Mouse (Mus musculus) left cerebral cortex, postnatal 10 days (tissue): ENCODE measurements around the gene Ctnna3. TPM values are rescaled to one million over a fixed set of nuclear protein-coding genes. Genes with fewer than 3 reads are reported as not detected.
A peak's percentile ranks its signal among the peaks of the same experiment; 100 is the strongest.
"Not testable (repeated sequence)": the region's sequence is repeated elsewhere in the genome, so short reads cannot be mapped to it uniquely, and the experiment has no call there.

Source experiments
- DNase-seq, 2 experiments: peaks; one replicate each; pipeline ENCODE4 v3.0.0; 2021 to 2022; ENCODE audit warnings: low spot score in 2 of 2, mixed read lengths in 1 of 2; ENCODE audit errors: extremely low spot score in 1 of 2
- intact Hi-C: fragments of 180-260 bp; cut with DNase I; formaldehyde crosslinking; loops from one replicate; pipeline ENCODE4 v1.15.1; 2025
- total RNA-seq, 2 experiments: library from RNA; stranded (reverse); gene quantifications; 2 replicates each; pipeline ENCODE4 v1.2.3; 2021

Gene Ctnna3
- 1 to 10 TPM; 1.4 TPM for total RNA-seq

DNA sequence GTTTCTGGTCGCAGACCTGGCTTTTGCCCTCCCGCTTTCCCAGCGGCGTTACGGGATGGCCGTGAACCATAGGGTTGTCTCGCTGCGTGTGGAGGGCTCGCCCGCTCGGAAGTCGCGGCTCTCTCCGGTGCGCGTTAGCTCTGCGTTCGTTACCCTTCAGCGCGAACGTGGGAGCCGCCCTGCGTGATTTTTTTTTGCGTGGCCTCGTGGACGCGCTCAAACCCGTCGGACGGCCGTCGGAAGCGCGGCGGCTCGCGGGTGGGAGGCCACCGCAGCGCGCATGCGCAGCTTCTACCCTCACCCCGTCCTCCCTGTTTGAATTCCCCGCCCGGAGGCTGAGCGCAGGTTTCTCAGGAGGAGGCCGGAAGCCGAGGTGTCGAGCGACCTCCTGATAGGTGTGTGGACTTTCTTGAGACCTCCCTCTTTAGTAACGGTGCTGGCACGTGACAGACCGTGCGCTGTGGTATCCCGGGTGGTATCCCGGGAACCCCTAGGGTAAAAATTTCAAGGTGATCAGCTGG lies at the start of gene Ctnna3:
Gene Ctnna3, plus strand, starts transcription at position 314 of the 521 bp plus-strand sequence.
- DNase-seq = peak; percentile 82 to 92
- intact Hi-C loops = loop anchor here (10.0 kb wide), 2 partner anchors 145 to 655 kb away; no protein-coding TSS in a partner anchor

GRCm38 (mm10) chr10:63381498-63382280 lies 48.2 kb upstream of the Ctnna3 start, which contains the start of gene Sirt1:
Sirt1 (minus strand) TSS chr10:63381704.
- intact Hi-C loops = no loop called here
- DNase-seq = no peak

- intact Hi-C loops = no loop called here
- DNase-seq = peak; percentile 88 to 89
These were observed 47.3 kb upstream of the Ctnna3 start, which contains the start of gene Dnajc12 for GRCm38 (mm10) chr10:63382372-63383279. Dnajc12 (plus strand) TSS chr10:63382443.

- intact Hi-C loops, DNase-seq: not testable (repeated sequence)
These were observed 44.0 kb upstream of the Ctnna3 start for GRCm38 (mm10) chr10:63385897-63386296.

- peak; percentile 86 to 88 for DNase-seq
- intact Hi-C loops = no loop called here
These were observed 43.5 kb upstream of the Ctnna3 start for GRCm38 (mm10) chr10:63386444-63386843.

DNA sequence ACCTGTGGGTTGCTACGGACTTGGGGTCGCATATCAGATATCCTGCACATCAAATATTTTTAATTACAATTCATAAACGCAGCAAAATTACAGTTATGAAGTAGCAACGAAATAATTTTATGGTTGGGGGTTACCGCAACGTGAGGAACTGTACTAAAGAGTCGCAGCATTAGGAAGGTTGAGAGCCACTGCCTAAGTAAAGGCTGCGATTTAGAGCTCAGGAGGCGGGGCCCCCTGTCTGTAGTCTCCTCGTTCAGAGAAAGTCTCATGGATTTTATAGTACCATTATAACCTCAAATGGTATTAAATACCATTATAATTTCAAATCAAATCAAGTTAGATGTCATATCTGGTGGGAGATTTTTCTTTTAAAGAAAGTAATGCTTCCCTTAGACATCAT lies 42.9 kb upstream of the Ctnna3 start:
- intact Hi-C loops = no loop called here
- no peak for DNase-seq

DNA sequence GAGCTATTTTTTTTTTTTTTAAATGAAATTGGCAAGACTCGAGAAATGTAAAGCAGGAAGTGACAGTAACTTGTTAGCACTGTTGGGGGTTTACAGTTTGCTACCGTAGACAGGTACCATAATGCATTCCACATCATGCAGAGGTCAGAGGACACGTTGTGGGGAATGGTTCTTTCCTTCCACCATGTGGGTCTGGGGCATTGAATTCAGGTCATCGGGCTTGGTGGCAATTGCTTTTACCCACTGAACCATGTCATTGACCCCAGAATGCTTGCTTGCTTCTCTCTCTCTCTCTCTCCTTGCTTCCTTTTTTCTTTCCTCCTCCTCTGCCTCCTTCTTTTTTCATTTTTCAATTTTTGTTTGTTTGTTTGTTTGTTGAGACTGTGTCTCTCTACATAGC lies 41.0 kb upstream of the Ctnna3 start:
- DNase-seq = no peak
- intact Hi-C loops = no loop called here

- intact Hi-C loops = no loop called here
- no peak for DNase-seq
These were observed 32.9 kb upstream of the Ctnna3 start for GRCm38 (mm10) chr10:63396963-63397362.

- no peak for DNase-seq
- intact Hi-C loops = no loop called here
These were observed 27.0 kb upstream of the Ctnna3 start for GRCm38 (mm10) chr10:63402731-63403504.

DNA sequence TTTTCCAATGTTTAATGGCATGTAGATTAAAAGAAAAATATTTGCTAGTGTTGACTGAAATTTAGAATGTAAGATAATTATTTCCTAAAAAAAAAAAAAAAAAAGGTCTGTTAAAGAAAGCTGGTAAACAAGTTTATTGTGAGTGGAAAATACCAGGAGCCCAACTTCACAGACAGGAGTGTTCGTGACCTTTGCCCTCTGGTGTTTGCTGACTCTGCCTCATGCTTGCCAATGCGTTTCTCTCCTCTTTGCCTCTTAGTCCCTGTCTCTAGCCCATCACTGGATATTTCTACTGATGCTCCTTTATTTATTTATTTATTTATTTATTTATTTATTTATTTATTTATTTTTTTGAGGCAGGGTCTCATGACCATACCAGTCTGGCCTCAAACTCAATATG lies 26.3 kb upstream of the Ctnna3 start:
- DNase-seq = no peak
- intact Hi-C loops = no loop called here

DNA sequence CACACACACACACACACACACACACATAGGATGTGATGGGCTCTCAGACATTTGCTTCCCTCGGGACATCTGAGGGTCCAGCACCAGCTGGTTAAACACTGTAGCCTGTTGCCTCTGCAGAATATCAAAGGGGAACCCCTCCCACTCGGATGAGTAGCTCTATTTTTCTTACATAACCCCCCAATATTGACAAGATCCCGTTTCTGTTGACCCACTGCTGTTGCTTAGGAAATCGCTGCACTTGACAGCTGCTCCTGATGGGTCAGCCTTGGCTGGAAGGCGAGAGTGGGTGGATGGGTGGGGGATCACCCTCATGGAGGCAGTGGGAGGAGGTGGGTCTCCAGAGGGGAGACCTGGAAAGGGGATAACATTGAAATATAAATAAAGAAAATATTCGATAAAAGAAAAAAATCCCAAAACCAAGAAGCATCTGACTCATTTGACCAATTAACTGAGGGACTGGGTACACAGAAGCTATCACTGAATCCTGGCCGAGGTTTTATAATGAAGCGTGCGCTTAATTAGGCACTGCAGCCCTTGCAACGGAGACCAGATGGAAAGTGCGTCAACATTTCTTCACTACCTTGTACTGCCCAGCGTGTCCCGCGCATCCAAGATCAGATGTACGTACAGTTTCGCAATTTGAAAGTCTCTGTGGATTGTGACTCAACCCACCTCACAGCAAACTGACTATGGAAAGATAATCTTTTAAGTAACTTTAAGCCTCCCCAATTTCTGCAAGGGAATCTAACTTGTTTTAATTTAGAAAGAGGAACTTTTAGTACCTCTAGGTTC lies 19.5 kb upstream of the Ctnna3 start:
- intact Hi-C loops = no loop called here
- no peak for DNase-seq

- DNase-seq, intact Hi-C loops: not testable (repeated sequence)
These were observed 18.2 kb upstream of the Ctnna3 start for GRCm38 (mm10) chr10:63411674-63412073.

- no peak for DNase-seq
- intact Hi-C loops = no loop called here
These were observed 17.1 kb upstream of the Ctnna3 start for GRCm38 (mm10) chr10:63412756-63413155.

DNA sequence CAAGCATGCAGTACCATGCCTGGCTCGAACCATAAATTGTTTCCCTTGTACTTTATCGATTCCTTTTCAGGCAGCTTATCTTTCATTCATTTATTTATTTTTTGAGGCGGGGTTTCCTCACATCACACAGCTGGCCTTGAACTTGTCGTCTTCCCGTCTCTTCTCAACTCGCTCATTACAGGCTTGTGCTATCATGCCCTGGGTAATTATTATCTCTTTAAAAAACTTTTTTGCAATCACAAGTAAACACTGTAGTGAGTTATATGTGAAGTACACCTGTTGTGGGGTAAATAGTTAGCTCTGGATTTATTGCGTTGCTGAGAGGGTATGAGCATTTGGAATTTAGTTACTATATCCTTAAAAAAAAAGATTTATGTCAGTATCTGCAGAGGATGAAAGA lies 14.6 kb upstream of the Ctnna3 start:
- intact Hi-C loops = no loop called here
- no peak for DNase-seq

- intact Hi-C loops = no loop called here
- DNase-seq = no peak
These were observed 14.0 kb upstream of the Ctnna3 start for GRCm38 (mm10) chr10:63415850-63416249.

DNA sequence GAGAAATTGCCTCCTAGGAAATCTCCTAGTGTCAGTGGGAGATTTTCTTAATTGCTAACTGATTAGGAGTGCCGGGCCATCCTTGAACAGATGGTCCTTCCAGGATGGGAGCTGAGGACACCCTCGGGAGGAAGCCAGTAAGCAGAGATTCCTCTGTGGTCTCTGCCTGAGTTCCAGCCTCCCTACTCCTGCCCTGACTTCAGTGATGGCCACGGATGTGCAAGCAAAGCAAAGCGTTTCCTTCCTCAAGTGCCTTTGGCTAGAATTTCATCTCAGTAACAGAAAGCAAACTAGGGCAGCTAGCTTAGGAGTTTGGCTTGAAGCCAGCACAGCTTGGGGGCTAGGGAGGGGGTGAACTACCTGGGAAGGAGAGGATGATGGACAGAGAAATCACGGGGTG lies 12.8 kb upstream of the Ctnna3 start:
- no peak for DNase-seq
- intact Hi-C loops = no loop called here

DNA sequence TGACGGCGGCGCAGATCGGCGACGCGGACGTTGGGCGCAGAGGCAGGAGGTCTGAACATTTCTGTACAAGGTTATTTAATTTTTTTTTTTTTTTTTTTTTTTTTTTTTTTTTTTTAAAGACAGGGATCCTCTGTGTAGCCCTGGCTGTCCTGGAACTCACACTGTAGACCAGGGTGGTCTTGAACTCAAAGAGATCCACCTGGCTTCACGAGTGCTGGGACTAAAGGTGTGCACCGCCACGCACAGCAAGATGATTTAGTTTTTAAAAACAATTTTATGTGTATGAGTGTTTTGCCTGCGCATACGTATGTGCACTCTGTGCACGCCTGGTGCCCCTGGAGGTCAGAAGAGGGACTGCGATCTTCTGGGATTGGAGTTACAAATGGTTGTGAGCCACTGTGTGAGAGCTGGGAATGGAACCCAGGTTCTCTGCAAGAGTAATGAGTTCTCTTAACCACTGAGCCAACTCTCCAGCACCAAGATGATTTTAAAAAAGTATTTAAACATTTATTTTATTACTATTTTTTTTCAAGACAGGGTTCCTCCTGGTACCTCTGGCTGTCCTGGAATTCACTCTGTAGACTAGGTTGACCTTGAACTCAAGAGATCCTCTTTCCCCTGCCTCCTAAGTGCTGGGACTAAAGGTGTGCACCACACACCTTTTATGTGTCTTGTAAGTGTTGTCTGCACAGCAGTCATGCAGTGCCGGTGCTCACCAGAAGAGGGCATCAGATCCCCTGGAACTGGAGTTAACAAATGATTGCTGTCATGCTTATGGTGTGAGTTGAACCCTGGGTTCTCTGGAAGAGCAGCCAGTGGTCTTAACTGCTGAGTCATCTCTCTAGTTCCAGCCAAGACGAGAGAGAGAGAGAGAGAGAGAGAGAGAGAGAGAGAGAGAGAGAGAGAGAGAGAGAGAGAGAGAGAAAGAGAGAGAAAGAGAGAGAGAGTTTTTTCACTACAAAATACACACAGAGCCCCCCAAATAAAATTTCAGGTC lies 7.9 kb upstream of the Ctnna3 start, which contains the start of gene Gm7075:
Gene Gm7075, minus strand, starts transcription at position 51 of the 997 bp plus-strand sequence.
- intact Hi-C loops = loop anchor here (5.0 to 10.0 kb wide), 3 partner anchors 55 to 663 kb away; no protein-coding TSS in a partner anchor
- DNase-seq = peak in 1 of 2 experiments; percentile 44
